Comparison of ENCODE assay signal across 13 mouse cellular contexts in the genomic region with DNA sequence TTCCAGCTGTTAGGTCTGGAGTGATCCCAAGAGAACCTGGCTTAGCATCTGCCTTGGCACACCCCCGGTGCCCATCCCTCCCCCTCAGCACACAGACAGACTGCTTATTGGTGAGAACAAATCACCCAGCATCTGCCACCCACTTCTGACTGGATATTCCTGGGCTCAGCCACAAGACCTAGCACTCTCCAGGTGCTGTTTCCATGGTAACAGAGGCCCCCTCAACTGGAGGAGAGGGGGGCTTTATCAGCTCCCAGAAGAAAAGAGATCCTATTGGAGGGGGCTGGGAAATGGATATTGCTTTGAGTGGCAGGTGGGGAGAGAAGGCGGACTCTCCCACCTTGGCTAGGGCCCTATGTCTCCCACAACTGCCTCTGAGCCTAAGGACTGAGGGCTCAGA. TPM values are rescaled to one million over a fixed set of nuclear protein-coding genes. Genes with fewer than 3 reads are reported as not detected.
DNase-seq lines count a peak whose midpoint lies in the region; ATAC-seq lines count a peak whose summit lies in the region.
"Had no signal": no experiment of that assay in that cellular context is flagged by ENCODE, and none has a peak within 500 bp of the region (broad histone marks: within the 10 kb centered on the region; RNA-seq: fewer than 3 reads in every experiment).

No protein-coding gene starts in this region.

- peaks cover 62% of the 10 kb centered on the region for H3K36me3 ChIP-seq in limb, embryonic 13.5 days
- peaks cover 65% of the 10 kb centered on the region for H3K36me3 ChIP-seq in limb, embryonic 10.5 days
- H3K36me3 ChIP-seq in hindbrain, embryonic 14.5 days (replicated peaks; ENCODE audit: control insufficient read depth, insufficient read depth) = peaks cover 45% of the 10 kb centered on the region

- no peak for ATAC-seq in limb, embryonic 13.5 days (ENCODE audit: low FRiP score, low read depth)
- peak; percentile 47 for ATAC-seq in hindbrain, embryonic 14.5 days (ENCODE audit: low FRiP score)

- peaks cover 15% of the 10 kb centered on the region for H3K4me1 ChIP-seq in limb, embryonic 13.5 days
- H3K4me1 ChIP-seq in limb, embryonic 10.5 days = peaks cover 13% of the 10 kb centered on the region; the same call in 1 of the 2 replicates
- H3K4me1 ChIP-seq in hindbrain, embryonic 14.5 days (replicated peaks; ENCODE audit: control insufficient read depth, insufficient read depth, low read length) = peaks cover 40% of the 10 kb centered on the region

- no peak for DNase-seq in limb, embryonic 10.5 days (ENCODE audit: low spot score)
- no peak for DNase-seq in hindbrain, embryonic 14.5 days (ENCODE audit: low spot score)
- peak; percentile 77 to 79 for DNase-seq in left cerebral cortex, postnatal 36 days (ENCODE audit: low spot score in 2 of 2)
- peak; percentile 79 for DNase-seq in right cerebral cortex, postnatal 25 days
- DNase-seq in gastrocnemius, adult 8-10 months (ENCODE audit: low spot score in 2 of 2) = no peak
- no peak for DNase-seq in yolk sac, embryonic 10.5 days (ENCODE audit: low spot score)
- DNase-seq in cerebellum, postnatal 14 days = no peak
- DNase-seq: kidney, postnatal 10 days; thymus, postnatal 36 days had no signal

- H3K9me3 ChIP-seq in limb, embryonic 13.5 days = no peaks in the 10 kb centered on the region
- no peaks in the 10 kb centered on the region for H3K9me3 ChIP-seq in limb, embryonic 10.5 days (replicated peaks)
- H3K9me3 ChIP-seq in hindbrain, embryonic 14.5 days (ENCODE audit: control insufficient read depth, low read length) = no peaks in the 10 kb centered on the region
- H3K9me3 ChIP-seq: heart, embryonic 15.5 days; megakaryocyte, embryonic 14.5 days had no signal

- intact Hi-C loops in left cerebral cortex, postnatal 36 days (cut with DNase I) = loop anchor here (5.0 kb wide), 1 partner anchor 168 kb away; no protein-coding TSS in a partner anchor

- no peak overlapping the region for H3K4me2 ChIP-seq in limb, embryonic 13.5 days (replicated peaks)
- no peak overlapping the region for H3K4me2 ChIP-seq in hindbrain, embryonic 14.5 days (replicated peaks)
- H3K4me2 ChIP-seq: heart, embryonic 15.5 days had no signal

- H3K27me3 ChIP-seq in limb, embryonic 13.5 days = no peaks in the 10 kb centered on the region
- H3K27me3 ChIP-seq in limb, embryonic 10.5 days (ENCODE audit: low read depth, poor library complexity, severe bottlenecking) = no peaks in the 10 kb centered on the region
- H3K27me3 ChIP-seq in hindbrain, embryonic 14.5 days (ENCODE audit: control insufficient read depth, insufficient read depth, low read length) = no peaks in the 10 kb centered on the region
- H3K27me3 ChIP-seq: heart, embryonic 15.5 days had no signal

- H3K9ac ChIP-seq in limb, embryonic 13.5 days = no peak overlapping the region
- 0 out of 2 replicates have a peak overlapping the region, but pooled peaks have one; percentile 17 for H3K9ac ChIP-seq in hindbrain, embryonic 14.5 days
- H3K9ac ChIP-seq: heart, embryonic 15.5 days; liver, embryonic 14.5 days had no signal

- no peak overlapping the region for H3K4me3 ChIP-seq in limb, embryonic 13.5 days
- no peak overlapping the region for H3K4me3 ChIP-seq in limb, embryonic 10.5 days
- H3K4me3 ChIP-seq in hindbrain, embryonic 14.5 days (replicated peaks; ENCODE audit: low read length) = no peak overlapping the region
- H3K4me3 ChIP-seq: heart, embryonic 15.5 days; megakaryocyte, embryonic 14.5 days had no signal

- H3K27ac ChIP-seq in limb, embryonic 13.5 days = peak overlapping the region; percentile 58; the same call in 1 of the 2 replicates
- H3K27ac ChIP-seq in limb, embryonic 10.5 days = no peak overlapping the region
- H3K27ac ChIP-seq in hindbrain, embryonic 14.5 days = peak overlapping the region; percentile 84
- H3K27ac ChIP-seq: heart, embryonic 15.5 days; liver, embryonic 14.5 days had no signal

- 85% methylated on average over 2 of the region's 2 CpGs for WGBS in limb, embryonic 13.5 days
- WGBS in limb, embryonic 10.5 days = 93% methylated on average over 2 of the region's 2 CpGs
- WGBS in hindbrain, embryonic 14.5 days = 45% methylated on average over 2 of the region's 2 CpGs

RNA-seq across cellular contexts. Expression of a gene that starts 12.1 kb away (rescaled TPM):
- 49.9 and 50.5 TPM in 2 replicates for polyA plus RNA-seq in limb, embryonic 13.5 days (2015; fragmentation: Nextera tagmentation; extraction: Ambion mirVana)
- 82.8 and 93.0 TPM in 2 replicates for polyA plus RNA-seq in limb, embryonic 10.5 days (2016; fragmentation: Nextera tagmentation; extraction: Ambion mirVana)
- polyA plus RNA-seq in hindbrain, embryonic 14.5 days (2014; fragmentation: Nextera tagmentation; extraction: Ambion mirVana) = 64.5 and 64.6 TPM in 2 replicates
- 10 to 100 TPM; 42.4 to 43.8 TPM for total RNA-seq in left cerebral cortex, postnatal 36 days (2021)
- total RNA-seq in gastrocnemius, adult 8-10 months (2022) = 10 to 100 TPM; 12.2 to 15.0 (median 13.7) TPM

RNA-seq across cellular contexts. Expression of a gene that starts 19.4 kb away (rescaled TPM):
- polyA plus RNA-seq in limb, embryonic 13.5 days (2015; fragmentation: Nextera tagmentation; extraction: Ambion mirVana) = 21.3 and 21.5 TPM in 2 replicates
- 21.5 and 21.6 TPM in 2 replicates for polyA plus RNA-seq in limb, embryonic 10.5 days (2016; fragmentation: Nextera tagmentation; extraction: Ambion mirVana)
- polyA plus RNA-seq in hindbrain, embryonic 14.5 days (2014; fragmentation: Nextera tagmentation; extraction: Ambion mirVana) = 10.2 and 10.5 TPM in 2 replicates
- total RNA-seq in left cerebral cortex, postnatal 36 days (2021) = 10 to 100 TPM; 15.3 to 27.6 TPM
- total RNA-seq in gastrocnemius, adult 8-10 months (2022) = 1 to 10 TPM; 3.8 to 5.9 (median 4.7) TPM

RNA-seq across cellular contexts. Expression of a gene that starts 21.3 kb away (rescaled TPM):
- polyA plus RNA-seq in limb, embryonic 13.5 days (2015; fragmentation: Nextera tagmentation; extraction: Ambion mirVana) = 375 and 411 TPM in 2 replicates
- polyA plus RNA-seq in limb, embryonic 10.5 days (2016; fragmentation: Nextera tagmentation; extraction: Ambion mirVana) = 330 TPM in 2 replicates
- polyA plus RNA-seq in hindbrain, embryonic 14.5 days (2014; fragmentation: Nextera tagmentation; extraction: Ambion mirVana) = 414 and 480 TPM in 2 replicates
- 100 to 1,000 TPM; 289 to 334 TPM for total RNA-seq in left cerebral cortex, postnatal 36 days (2021)
- total RNA-seq in gastrocnemius, adult 8-10 months (2022) = 100 to 1,000 TPM; 164 to 206 (median 183) TPM

Comparison
In these comparisons a context has a peak if more than half of its experiments do, and no peak if none do; other contexts are left out.
1. DNase-seq: peak in left cerebral cortex, postnatal 36 days (2 of 2) and right cerebral cortex, postnatal 25 days (single experiment); none in limb, embryonic 10.5 days (single experiment), hindbrain, embryonic 14.5 days (single experiment), gastrocnemius, adult 8-10 months (0 of 2), yolk sac, embryonic 10.5 days (single experiment) and cerebellum, postnatal 14 days (0 of 2).